Mouse (Mus musculus) heart, postnatal 0 days (tissue): ENCODE measurements around the gene Nhlh2.

Experiments used
- CTCF ChIP-seq: IDR thresholded peaks from 2 replicates; pipeline ENCODE4 v1.5.1; 2016; ENCODE audit warnings: antibody characterized with exemption, control low read depth, low read depth
- EP300 ChIP-seq: IDR thresholded peaks from 2 replicates; pipeline ENCODE4 v1.6.1; 2016; ENCODE audit warnings: antibody characterized with exemption, low read depth

DNA sequence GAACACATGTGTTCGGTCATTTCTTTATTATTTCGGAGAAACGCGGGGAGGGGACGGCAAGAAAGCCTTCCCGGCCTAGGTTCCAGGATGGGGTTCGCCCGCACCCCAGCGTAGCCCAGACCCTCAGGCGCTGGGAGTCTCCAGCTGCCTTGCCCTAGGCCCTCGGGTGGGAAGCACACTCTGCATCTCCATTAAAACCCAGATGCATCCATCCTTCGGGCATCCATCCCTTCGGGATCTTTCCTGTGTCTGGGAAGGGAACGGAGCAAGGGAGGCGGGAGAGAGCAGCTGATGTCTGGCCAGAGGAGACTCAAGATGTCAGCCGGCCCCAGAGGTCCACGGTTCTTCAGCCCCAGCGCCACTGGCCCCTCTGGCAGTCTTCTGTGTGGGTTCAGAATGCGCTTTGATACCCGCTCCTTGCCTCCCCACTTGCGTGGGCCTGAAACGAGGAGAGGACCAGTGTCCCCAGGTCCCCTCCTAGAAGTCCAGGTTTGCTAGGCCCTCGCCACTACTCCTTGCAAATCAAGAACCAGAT lies 2.3 kb downstream of the Nhlh2 start:
- no peak for TF ChIP-seq EP300
- TF ChIP-seq CTCF = no peak
